Mouse (Mus musculus): ENCODE data around the gene Tigd3.

The Tigd3 gene

GRCm38 (mm10) chr19:5877618-5878361, 16.2 kb downstream of the Tigd3 start, which contains the start of gene Slc25a45:
Slc25a45 (plus strand) TSS chr19:5877808.
- DNase-seq (ENCODE audit: low read depth, low spot score) = peak; percentile 93

- peak; percentile 98 for DNase-seq (ENCODE audit: low read depth, low spot score)
Observed at GRCm38 (mm10) chr19:5874969-5875480, 18.9 kb downstream of the Tigd3 start, which contains the start of gene Frmd8. Frmd8 (minus strand) TSS chr19:5875274.

GRCm38 (mm10) chr19:5874391-5874968, 19.5 kb downstream of the Tigd3 start:
- DNase-seq (ENCODE audit: low read depth, low spot score) = no peak

- DNase-seq (ENCODE audit: low read depth, low spot score) = no peak
Observed at GRCm38 (mm10) chr19:5872931-5873556, 20.9 kb downstream of the Tigd3 start.

- no peak for DNase-seq (ENCODE audit: low read depth, low spot score)
Observed at GRCm38 (mm10) chr19:5872528-5872927, 21.4 kb downstream of the Tigd3 start.

DNA sequence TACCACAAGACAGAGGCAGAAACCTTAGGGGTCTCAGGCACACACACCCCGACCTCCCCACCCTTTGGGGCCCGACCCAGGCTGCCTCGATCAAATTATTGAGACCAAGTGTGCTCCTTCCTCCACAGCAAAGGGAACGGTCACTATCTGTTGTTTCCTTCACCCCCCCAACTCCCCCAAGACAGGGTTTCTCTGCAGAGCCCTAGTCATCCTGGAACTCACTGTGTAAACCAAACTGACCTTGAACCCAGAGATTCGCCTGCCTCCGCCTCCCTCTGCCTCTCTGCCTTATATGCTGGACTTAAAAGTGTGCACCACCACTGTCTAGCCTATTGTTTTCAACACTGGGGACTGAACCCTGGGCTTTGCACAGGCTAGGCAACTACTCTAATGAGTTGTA, 22.3 kb downstream of the Tigd3 start:
- no peak for DNase-seq (ENCODE audit: low read depth, low spot score)

DNA sequence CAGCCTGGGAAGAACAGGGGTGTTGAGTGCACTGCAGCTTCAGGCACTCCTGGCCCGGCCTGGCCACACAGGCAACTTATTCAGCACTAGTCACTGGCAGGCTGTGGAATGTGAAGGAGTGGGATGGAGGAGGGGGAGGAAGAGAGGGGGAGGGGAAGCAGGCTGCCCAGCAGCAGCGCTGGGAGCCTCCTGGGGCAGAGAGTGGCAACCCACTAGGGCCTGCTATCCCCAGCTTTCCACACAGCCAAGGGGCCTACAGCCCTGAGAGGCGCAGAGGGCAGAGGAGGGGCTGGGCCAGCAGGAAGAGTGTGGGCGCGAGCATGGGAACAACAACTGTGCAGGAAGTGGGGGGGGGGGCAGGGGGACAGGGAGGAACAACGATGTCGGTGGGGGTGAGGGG, 22.7 kb downstream of the Tigd3 start:
- DNase-seq (ENCODE audit: low read depth, low spot score) = peak; percentile 51

DNA sequence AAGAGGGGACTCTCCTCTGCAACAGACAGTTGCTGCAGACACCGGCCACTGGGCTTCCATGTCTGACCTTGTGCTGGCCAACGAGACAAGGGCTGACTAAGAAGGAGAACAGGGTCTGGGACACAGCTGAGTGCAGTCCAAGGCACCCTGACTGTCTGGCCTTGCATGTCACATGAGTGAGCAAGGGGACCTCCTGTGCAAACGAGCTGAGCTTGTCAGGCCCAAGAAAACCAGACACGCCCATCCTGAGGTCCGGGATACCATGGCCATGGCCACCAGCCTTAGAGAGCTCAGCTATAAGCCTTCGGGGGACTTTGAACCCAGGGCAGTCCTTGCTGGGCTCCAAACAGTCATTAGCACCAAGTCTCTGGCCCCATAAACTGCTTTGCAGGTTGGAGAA, 25.9 kb downstream of the Tigd3 start:
- DNase-seq (ENCODE audit: low read depth, low spot score) = no peak

DNA sequence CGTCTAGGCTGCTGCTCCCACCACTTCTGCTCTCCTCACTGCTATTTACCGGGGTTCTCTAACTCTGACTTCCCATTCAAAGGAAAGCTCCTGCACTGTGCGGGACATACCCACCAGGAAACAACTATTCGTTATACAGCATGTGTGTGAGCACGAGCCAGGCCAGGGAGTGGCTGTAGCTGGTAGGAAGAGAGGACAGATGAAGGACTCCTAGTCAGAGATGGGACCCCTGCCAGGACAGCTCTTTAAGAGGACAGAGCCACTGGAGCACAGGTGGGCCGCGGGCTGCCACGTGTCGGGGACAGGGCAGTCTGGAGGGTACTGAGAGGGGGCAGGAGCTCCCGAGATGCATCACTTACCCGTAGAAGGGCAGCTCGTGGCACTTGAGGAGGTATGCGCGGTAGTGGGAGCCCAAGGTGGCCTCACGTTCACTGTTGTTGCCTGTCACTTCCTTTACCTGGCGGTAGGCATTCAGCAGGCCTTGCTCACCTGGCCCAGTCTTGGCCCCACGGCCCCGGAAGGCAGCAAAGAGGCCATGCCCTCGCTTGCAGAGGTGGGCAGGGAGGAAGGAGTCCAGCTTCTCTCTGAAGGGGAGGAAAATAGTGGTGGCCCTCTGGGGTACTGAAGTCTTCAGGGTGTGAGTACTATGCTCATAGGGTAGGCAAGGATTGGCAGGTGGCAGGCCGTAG, 29.1 kb downstream of the Tigd3 start:
- DNase-seq (ENCODE audit: low read depth, low spot score) = no peak

DNA sequence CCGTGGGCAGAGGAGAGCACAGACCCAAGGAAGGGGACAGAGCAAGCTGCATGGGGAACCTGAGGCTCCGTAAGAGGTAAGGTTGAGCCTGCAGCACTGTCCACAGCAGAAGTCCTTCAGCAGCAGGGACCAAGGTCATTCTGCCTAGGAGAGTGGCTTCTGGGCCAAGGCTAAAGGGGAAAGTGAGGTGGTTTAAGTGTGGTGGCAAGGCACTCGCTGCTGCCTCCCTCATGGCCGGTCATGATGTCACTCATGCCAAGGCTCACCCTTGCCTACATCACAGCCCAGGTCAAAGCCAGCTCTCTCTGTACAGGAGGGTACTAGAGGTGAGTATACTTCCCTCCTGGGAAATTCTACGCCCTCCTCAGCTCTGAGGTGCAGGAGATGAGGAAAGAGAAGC, 30.2 kb downstream of the Tigd3 start:
- no peak for DNase-seq (ENCODE audit: low read depth, low spot score)

DNA sequence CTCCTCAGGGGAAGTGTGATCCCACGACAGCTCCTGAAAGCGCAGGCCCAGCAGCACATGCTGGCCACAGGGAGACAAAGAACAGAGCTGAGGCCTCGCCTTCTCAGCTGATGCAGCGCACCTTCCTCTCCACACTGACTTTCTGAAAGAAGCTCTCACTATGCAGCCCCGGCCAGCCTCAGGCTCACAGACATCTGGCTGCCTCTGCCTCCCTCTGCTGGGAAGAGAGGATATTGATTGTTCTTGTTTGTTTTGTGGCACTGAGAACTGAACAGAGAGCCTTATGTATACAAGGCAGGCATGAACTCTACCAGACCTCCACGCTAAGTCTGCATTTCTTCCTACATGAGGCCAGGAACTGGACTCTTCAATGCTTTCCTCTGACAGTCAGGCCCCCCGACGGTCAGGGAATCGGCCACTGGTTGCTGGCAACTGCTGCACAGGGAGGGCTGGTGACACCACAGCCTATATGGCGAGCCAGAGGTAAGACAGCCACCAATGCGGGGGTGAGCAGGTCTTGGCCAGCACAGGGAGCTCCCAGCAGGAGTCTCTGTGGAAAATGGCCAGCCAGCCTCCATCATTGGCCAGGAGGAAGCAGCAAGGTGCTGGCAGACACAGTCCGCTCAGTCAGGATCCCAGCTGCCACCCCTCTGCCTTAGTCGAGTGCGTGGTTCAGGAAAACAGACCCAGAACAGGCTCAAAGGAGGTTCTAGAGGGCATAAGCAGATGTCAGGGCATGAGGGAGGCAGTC, 31.4 kb downstream of the Tigd3 start:
- no peak for DNase-seq (ENCODE audit: low read depth, low spot score)

GRCm38 (mm10) chr19:5856604-5857003, 37.3 kb downstream of the Tigd3 start:
- peak; percentile 86 for DNase-seq (ENCODE audit: low read depth, low spot score)

DNA sequence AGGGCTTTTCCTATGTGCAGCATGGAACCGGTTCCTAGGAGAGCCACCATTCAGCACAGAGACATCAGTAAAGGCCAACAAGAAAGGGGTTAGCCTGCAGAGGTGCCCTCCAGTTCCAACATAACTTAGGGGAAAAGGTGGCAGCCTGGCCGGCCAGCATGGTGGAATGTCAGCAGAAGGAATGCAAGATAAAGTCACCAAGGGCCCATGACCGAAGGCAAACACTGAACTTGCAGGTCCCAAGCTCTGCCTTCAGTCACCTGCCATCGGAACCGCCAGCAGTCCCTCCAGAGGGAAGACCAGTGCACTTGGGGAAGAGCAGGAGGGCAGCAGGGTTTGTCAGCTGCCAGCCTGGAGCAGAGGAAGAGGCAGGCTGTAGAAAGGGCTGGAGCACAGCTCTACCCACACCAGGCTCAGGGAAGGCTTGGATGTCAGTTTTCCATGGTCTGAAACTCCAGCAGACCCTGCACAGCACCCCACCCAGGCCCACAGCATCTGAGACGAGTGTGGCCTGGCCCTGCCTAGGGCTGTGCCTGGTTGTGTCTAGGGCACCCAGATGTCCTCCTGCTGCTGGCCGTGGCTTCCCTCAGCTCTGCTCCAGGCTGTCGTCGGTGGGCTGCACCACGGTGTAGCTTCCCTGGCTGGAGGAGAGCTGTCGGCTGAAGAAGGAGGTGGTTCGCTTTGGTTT, 41.8 kb downstream of the Tigd3 start:
- DNase-seq (ENCODE audit: low read depth, low spot score) = no peak

- no peak for DNase-seq (ENCODE audit: low read depth, low spot score)
Observed at GRCm38 (mm10) chr19:5851481-5851971, 42.4 kb downstream of the Tigd3 start.

GRCm38 (mm10) chr19:5850860-5851259, 43.1 kb downstream of the Tigd3 start:
- DNase-seq (ENCODE audit: low read depth, low spot score) = no peak

GRCm38 (mm10) chr19:5849843-5850527, 44.0 kb downstream of the Tigd3 start:
- peak; percentile 96 for DNase-seq (ENCODE audit: low read depth, low spot score)

- DNase-seq (ENCODE audit: low read depth, low spot score) = peak; percentile 90
Observed at GRCm38 (mm10) chr19:5848826-5849672, 44.9 kb downstream of the Tigd3 start.

- DNase-seq (ENCODE audit: low read depth, low spot score) = peak; percentile 92
Observed at GRCm38 (mm10) chr19:5848032-5848825, 45.7 kb downstream of the Tigd3 start.
